Mouse (Mus musculus): ENCODE results near the gene Calr.

The Calr gene

DNA sequence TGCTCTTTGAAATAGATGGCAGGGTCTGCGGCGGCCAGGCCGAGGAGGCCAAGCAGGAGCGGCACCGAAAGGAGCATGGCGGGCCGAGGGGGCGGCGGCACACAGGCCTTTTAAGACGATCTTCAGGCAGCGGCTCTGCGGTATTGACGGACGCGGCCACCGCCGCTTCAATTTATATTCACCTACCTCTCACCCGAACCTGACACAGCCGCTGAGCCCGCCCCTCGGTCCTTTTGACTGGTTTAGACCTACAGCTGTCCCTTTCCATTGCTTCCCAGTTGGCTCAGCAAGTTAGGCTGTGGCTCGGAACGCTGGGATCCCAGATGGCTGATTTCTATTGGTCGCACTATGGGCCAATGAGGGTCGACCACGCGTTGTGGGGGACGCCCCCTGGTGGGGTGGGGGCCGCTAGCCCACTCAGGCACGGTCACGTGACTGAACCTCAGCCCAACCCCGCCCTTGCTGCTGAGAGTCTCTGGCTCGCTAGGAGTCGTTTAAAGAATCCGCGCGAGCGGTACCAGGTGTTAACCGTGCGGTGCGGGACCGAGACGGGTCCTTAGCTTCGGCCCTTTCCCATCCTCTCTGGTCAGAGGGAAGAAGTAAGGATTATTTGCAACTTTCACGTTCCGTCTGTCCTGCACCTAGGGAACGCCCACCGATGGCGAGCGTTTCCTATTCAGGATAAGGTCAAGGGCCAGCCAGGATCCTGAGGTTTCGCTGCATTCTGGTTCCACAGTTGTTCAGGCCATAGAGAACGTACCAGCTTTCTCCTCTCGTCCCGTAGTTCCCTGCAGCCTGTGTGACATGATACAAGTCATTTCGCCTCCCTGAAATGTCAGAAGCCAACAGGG lies at the start of gene Calr:
Gene Calr (minus strand): TSS at position 213 of the 851 bp plus-strand sequence.
- peak; percentile 100 for DNase-seq (ENCODE audit: low read depth, low spot score)

DNA sequence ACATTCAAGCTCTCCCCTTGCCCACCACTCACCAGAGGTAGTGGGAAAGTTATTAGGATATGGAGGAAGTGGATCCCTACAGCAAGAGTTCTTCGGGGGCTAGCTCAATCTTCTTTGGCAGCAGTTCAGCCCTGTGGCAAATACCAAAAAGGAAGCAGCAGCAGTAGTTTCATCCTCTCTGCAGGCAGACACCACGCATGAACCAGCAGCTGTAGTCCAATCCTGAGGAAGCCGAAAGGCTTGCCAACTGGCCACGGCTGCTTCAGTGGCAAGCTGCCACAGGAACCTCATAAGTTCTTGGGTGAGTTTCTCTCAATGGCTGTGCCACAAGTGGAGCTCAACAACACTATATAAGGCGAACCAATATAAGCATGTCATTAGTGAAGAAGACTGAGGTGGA lies 49.2 kb upstream of the Calr start:
- DNase-seq (ENCODE audit: low read depth, low spot score), result no peak

DNA sequence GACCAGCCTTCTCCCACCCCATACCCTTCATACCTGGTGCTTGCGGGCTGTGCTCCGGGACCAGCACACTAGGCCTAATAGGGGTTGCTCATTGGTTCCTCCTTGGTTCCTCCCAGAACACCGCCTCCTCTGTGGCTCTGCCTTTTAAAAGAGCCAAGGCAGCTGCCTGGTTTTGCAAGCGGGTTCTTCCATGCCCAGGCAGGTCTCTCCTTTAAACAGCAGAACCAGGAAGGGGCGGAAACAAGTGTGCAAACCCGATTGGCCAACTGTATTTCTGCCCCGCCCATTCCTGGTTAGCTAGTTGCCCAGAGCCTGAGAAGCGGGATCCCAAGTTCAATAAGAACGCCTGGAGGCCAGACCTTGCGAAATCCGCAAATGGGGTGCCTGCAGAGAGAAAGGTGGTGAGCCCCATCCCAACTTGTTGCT lies 47.0 kb upstream of the Calr start, which contains the start of gene Gcdh:
Gene Gcdh (minus strand): TSS at position 213 of the 426 bp plus-strand sequence.
- DNase-seq (ENCODE audit: low read depth, low spot score), result peak; percentile 93

DNA sequence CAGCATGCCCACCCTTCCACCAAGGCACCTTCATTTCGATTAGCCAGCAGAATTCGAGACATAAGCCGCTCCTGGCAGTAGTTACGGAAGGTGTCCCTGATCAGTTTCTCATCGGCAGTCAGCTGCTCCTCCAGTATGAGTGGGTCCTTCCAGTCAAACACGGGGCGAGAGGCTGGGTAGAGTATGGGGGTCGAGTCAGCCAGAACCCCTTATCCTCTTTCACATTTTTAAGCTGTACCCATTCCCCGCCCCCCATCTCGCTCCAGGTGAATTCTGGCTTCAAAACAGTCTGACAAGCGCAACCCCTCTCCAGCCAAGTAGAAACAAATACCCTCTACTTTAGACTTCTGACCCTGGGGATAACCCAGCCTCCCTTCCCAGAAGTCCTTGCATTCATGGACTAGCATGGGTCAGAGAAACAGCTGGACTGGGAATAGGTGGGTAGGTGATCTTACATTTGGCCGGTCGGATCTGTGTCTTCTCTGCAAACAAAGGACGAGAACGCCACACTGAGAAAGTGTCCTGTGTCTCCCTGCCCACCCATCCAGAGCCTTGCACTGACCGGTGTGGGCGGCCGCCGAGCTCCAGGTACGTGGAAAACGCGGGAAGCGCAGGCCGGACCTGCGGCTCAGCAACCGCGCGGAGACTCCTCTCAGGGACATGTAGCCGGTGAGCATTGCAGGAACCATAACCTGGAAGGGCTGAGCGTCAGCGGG lies 46.4 kb upstream of the Calr start:
- no peak for DNase-seq (ENCODE audit: low read depth, low spot score)

DNA sequence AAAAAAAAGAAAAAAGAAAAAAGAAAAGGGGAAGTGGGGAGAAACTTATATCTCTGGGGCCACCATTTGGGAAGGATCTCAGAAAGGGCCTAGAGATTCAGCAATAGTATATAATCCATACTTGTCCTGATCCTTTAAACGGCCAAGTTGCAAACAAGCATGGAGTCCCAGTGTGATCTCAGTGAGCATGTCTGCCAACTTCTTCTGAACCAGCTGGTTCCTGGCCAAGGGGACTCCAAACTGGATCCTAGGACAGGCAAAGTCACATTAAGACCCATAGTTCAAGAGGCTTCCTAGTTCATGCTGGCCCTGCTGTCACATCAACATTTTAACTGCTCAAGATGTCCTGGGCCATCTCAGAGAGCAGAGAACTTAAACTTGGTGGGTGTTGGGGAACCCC lies 42.4 kb upstream of the Calr start:
- no peak for DNase-seq (ENCODE audit: low read depth, low spot score)

DNA sequence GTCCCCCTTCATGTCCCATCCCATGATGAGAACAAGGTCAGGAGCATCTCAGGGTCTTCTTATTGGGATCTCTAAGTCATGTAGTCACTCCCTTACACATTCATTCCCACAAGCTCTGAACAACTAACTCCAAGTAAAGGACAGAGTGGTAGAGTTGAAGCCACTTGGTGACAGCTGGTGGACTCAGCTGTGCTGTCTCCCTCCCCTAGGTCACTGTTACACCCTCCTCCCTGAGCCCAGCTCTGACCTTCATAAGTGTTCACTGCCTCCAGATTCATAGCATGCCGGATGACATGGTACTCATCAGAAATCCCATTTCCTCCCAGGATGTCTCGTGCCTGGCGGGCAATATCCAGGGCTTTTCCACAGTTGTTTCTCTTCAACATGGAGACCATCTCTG lies 41.5 kb upstream of the Calr start:
- DNase-seq (ENCODE audit: low read depth, low spot score), result no peak

DNA sequence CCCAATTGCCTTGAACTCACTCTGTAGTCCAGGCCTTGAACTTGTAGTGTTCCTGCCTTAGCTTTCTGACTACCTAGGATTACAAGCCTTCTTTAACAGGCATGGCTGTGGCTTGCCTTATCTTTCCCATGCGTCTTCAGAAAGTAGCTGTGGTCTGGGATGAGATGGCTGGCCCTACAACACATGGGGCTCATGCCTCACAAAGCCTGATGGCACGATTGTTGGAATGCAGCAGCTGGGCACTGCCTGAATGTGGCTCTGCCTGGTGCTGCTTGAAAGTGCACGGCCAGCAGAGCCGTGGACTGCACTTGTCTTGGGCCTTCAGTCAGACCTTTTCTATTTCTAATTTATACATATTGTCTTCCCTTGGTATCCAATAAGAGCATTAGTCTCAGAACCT lies 38.0 kb upstream of the Calr start:
- no peak for DNase-seq (ENCODE audit: low read depth, low spot score)

DNA sequence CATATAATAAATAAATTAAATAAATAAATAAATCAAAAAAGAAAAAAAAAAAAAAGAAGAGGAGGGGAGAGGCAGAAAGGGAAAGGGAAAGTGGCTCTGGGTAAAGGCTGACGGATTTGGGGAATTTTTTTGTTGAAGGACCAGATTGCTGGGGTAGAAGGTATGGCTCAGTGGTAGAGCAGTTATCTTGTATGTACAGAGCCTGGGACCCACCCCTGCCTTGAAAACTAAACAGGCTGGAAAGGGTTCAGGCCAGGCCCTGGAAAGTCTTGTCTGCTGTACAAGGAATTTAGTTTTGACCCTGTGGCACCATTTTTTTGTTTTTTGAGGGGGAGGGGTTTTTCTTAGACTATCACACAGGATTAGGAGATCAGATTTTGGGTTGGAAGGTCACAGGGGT lies 32.2 kb upstream of the Calr start:
- DNase-seq (ENCODE audit: low read depth, low spot score), result no peak

DNA sequence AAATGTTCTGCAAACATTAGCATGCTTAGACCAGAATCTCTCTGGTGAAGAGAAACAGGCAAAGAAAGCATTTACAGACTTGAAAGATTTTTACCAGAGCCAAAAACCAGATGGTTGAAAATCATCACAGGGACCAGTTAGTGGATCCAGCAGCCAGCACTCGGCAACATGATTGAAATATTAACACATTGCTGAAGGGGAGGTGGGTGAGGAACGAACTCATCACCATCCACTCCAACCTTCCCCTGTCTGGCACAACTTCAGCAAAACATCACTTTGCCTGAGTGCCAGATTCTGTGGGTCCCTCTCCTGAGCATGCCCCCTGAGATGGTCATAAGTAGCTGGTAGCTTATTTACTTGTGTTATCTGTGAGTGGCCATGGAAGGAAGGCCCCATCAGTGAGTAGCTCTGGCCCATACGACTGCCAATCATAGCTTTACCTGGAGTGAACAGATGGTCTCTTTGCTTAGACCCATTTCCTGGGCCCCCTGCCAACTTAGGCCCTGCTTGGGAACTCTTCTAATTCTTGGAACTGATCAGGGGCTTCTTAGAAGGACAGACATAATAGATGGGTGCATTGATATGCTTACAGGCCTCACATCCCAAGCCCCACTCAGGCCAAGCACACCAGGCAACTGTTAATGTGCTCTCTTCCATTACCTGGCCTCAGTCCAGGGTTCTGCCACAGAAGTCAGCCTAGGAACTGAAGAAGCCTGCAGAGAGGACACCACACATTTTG lies 30.7 kb upstream of the Calr start:
- no peak for DNase-seq (ENCODE audit: low read depth, low spot score)

DNA sequence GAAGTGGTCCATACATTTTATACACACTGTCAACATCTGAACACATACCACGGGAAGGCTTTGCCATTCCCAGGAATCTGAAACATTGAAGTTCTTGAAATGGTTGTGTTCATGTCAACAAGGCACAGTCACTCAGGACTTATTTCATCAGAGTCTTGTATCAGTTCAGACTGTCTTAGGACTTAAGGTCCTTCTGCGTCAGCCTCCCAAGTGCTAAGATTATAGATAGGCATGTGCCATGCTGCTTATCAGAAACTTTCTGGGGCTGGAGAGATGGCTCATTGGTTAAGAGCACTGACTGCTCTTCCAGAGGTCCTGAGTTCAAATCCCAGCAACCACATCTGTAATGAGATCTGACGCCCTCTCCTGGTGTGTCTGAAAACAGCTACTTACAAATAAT lies 27.6 kb upstream of the Calr start:
- no peak for DNase-seq (ENCODE audit: low read depth, low spot score)

DNA sequence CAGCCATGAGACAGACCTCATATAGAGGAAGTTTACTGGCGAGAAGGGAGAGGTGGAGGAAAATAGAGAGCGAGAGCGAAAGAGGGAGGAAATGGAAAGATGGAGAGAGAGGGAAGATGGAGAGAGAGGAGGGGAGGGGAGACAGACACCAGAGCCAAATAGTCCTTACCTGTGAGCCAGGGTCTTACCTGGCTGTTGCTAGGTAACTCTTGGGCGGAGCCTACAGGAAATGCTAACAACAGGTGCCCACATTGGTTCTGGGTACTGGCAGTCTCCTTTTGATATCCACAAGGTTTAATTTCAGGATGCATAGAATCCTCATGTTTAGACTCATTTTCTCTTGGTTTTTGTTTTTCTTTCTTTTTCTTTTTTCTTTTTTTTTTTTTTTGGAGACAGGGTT lies 26.3 kb upstream of the Calr start:
- DNase-seq (ENCODE audit: low read depth, low spot score), result peak; percentile 19

DNA sequence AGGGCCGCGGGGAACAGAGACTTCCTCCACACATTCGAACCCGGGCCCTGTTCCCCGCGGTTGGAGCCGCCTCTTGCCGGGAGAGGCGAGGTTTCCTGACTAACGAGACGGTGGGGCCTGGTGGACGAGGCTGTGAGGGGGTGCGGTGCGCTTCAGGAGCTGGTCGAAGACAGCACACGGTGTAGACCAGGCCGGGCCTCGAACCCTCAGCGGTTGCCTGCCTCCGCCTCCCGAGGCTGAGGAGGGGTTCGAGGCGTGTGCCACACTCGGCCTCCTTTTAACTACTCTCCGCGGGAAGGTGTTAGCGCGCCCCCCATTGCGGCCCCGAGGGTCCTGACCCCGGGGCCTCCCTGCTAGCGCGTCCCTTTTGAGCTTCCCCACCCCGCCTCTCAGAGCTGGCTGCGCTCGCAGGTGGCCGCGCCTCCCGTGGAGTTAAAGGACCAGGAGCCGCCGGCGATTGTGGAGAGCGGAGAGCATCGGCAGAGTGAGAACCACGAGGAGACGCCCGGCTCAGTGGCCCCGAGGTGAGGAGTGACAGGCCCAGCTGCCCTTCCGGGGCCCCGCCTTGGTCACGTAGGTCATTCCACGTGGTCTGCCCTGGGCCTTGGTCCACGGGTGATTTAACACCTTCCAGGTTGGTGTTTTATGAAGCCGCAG lies 25.7 kb upstream of the Calr start:
- DNase-seq (ENCODE audit: low read depth, low spot score), result peak; percentile 49

DNA sequence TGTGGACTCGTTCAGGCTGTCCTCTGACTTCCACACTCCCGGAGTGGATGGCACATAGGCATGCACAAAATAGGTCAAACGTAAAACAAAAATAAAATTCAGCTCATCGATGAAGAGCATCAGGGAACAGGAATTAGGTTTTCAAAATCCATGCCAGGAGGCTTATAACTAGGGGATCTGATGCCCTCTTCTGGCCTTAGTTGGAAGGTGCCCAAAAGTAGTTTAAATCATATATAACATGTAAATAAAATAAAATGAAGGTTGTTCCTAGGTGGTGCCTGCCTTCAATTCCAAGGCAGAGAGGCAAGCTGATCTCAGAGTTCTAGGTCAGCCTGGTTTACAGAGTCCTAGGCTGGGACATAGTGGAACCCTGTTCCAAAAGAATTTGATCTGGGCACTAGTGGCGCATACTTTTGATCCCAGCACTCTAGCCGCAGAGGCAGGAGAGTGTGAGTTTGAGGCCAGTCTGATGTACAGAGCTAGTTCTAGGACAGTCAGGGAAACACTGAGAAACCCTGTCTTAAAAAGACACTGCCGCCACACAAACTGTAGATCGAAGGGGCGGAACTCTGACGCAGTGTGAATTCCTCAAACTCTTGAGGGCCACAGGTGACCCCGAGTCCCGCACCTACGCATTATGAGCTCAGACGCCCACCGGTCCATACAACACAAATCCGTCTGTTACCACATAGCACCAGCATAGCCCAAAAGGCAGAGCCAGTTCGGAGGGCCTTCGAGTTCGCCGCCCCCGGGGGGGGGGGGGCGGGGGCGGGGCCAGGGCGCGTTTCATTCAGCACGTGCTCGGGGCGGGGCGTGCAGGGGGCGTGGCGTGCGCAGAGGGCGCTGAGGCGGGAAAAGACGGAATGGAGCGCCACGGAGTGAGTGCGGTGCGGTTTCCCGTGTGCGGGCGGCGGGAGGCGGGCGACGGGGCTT lies 24.9 kb upstream of the Calr start, which contains the start of gene Syce2:
Gene Syce2 (plus strand): TSS at position 736 of the 933 bp plus-strand sequence.
- DNase-seq (ENCODE audit: low read depth, low spot score), result peak; percentile 93

DNA sequence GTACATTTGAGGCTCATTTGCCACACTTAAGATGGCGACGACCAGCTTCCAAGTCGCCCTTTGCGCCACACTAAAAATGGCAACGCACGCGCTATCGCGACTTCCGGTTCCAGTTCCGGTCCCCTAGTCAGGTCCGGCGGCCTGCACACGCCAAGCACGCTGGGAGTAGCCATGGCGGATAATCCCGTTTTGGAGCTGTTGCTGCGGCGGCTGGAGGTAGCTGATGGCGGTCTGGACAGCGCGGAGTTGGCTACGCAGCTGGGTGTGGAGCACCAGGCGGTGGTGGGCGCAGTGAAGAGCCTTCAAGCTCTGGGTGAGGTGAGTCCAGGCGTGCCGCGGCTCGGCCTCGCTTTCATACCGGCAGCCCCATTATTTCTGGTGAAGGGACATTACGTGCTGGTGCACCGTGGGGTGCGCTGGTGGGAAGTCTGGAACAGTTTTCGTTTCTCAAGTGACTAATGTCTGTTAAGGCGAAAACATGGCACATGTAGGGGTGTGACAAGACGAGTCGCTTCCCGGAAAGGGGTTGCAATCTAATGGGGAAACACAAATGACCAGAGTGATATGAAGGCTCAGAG lies 10.2 kb upstream of the Calr start, which contains the start of gene Farsa:
Gene Farsa (plus strand): TSS at position 126 of the 578 bp plus-strand sequence.
- peak; percentile 93 for DNase-seq (ENCODE audit: low read depth, low spot score)

DNA sequence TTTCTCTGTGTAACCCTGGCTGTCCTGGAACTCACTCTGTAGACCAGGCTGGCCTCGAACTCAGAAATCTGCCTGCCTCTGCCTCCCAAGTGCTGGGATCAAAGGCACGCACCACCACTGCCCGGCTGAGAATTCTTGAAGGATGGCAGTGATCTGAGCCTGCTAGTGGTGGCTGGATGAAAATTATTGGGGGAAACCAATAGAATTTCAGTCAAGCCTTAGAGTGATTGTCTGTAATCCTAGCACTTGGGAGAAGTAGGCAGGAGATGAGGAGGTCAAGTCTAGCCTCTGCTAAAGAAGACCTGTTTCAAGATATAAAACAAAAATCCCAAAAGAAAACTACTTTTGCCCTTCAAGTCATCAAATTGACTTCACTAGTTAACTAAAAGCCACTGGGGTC lies 9.7 kb upstream of the Calr start:
- DNase-seq (ENCODE audit: low read depth, low spot score), result no peak

DNA sequence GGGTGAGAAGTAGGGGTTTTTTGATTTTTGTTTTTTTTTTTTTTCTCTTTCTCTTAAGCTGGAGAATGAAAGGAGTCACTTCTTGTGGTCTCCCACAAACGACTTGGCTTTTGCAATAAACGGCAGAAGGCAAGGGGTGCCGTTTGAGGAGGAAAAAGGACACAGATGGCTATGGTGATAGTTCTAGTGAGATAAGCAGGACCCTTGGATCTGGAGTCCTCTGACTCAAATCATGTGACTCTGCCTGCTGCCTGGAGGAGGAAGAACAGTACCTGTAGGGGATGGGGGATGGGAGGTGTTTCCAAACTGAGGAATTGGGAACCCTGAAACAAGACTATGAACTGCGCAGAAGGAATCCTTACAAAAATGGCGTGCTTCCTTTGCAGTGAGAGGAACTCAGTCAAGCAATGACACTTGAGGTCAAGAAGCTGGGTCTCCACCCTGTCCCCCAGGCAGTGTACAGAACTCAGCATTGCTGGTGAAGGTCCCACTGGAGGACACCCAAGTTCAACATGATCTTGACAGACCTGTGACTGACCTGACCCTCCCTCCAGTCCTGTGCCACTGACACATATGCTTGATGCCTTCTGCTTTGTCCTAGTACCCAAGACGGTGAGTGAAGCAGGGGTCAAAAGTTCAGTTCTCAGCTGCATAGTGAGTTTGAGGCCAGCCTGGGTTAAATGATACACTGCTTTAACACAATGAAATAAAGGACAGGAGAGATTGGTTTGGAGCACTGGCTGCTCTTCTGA lies 1.1 kb upstream of the Calr start:
- peak; percentile 48 for DNase-seq (ENCODE audit: low read depth, low spot score)

DNA sequence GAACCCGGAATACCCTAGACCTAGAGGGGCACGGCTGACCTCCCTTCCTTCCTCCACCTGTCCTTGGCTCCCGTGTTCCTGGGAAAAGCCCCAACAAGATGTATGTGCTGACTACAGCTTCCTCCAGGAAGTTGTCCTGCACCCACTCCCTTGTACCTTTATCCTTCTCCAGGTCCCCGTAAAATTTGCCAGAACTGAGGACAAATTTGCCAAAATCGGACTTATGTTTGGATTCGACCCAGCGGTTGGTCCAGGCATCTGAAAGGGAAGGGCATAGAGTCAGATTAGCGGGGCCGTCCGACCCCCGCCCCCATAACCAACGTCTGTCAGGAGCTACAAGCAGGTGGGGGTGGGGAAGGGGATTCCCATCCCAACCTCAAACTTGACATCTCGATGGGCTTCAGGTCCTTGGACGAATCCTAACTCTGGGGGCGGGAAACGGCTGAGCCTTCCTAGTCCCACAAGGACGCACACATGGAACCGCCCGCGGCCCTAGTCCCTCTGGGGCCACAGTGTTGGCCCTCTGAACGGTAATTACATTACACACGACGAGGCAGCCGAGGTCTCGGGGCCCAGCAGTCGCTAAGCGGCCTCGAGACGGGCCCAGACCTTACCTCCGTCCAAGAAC lies 526 bp downstream of the Calr start:
- DNase-seq (ENCODE audit: low read depth, low spot score), result peak; percentile 68

DNA sequence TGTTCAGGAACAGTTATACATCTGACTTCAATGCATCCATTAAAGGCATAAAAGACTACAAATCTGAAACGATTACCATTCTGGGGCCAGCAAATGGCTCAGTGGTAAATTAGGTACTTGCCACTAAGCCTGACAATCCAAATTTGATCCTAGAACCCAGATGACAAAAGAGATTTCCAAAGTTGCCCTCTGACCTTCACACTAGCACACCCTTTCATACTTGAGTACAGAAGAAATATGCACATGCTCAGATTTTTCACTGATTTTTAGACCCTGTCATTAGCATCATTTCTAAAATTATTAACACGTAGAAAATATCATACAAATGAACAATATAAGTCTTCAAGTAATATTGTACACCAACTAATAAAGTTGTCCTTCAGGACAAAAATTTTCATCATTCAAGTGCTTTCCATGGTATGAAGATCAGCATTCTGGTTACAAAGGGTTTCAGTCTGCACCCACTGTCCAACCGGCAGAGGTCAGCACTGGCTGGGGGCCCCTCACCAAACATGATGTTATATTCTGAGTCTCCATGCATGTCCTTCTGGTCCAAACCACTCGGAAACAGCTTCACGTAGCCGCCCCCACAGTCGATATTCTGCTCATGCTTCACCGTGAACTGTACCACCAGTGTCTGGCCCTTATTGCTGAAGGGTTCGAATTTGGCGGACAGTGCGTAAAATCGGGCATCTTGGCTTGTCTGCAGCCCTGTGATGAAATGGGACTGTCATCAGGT lies 1.2 kb downstream of the Calr start:
- DNase-seq (ENCODE audit: low read depth, low spot score), result peak; percentile 34
